10 mouse cellular contexts compared by ENCODE assay signal in genomic region chr12:85417845-85418244, GRCm38 (mm10). TPM values are rescaled to one million over a fixed set of nuclear protein-coding genes. Genes with fewer than 3 reads are reported as not detected.
DNase-seq lines count a peak whose midpoint lies in the region; ATAC-seq lines count a peak whose summit lies in the region.
"Had no signal": no experiment of that assay in that cellular context is flagged by ENCODE, and none has a peak within 500 bp of the region (broad histone marks: within the 10 kb centered on the region; RNA-seq: fewer than 3 reads in every experiment).

No protein-coding gene starts in this region.

- no peak for ATAC-seq in forebrain, embryonic 16.5 days
- no peak for ATAC-seq in hindbrain, embryonic 11.5 days (ENCODE audit: low FRiP score)

- H3K27ac ChIP-seq in forebrain, embryonic 16.5 days (ENCODE audit: low read length): no peak overlapping the region
- H3K27ac ChIP-seq in hindbrain, embryonic 11.5 days (ENCODE audit: low read depth, low read length): no peak overlapping the region
- H3K27ac ChIP-seq: macrophage had no signal

- WGBS in forebrain, embryonic 16.5 days: 91% methylated on average over 9 of the region's 9 CpGs
- 91% methylated on average over 9 of the region's 9 CpGs for WGBS in hindbrain, embryonic 11.5 days

- no peak overlapping the region for H3K4me3 ChIP-seq in forebrain, embryonic 16.5 days (replicated peaks; ENCODE audit: low read length)
- no peak overlapping the region for H3K4me3 ChIP-seq in hindbrain, embryonic 11.5 days (ENCODE audit: low read depth, low read length)
- H3K4me3 ChIP-seq: erythroblast, embryonic 14.5 days had no signal

- no peaks in the 10 kb centered on the region for H3K36me3 ChIP-seq in forebrain, embryonic 16.5 days (ENCODE audit: control insufficient read depth, insufficient read depth)
- no peaks in the 10 kb centered on the region for H3K36me3 ChIP-seq in hindbrain, embryonic 11.5 days (ENCODE audit: control insufficient read depth, insufficient read depth, low read length)

- no peaks in the 10 kb centered on the region for H3K4me1 ChIP-seq in forebrain, embryonic 16.5 days (replicated peaks; ENCODE audit: control insufficient read depth, insufficient read depth, low read length)
- no peaks in the 10 kb centered on the region for H3K4me1 ChIP-seq in hindbrain, embryonic 11.5 days (replicated peaks; ENCODE audit: control insufficient read depth, insufficient read depth, low read length)

- H3K9ac ChIP-seq in forebrain, embryonic 16.5 days (replicated peaks; ENCODE audit: low read depth, low read length): no peak overlapping the region
- no peak overlapping the region for H3K9ac ChIP-seq in hindbrain, embryonic 11.5 days (ENCODE audit: low read depth, low read length)

- H3K9me3 ChIP-seq in forebrain, embryonic 16.5 days (ENCODE audit: control insufficient read depth, low read length): peaks cover 3% of the 10 kb centered on the region; the same call in 1 of the 2 replicates
- no peaks in the 10 kb centered on the region for H3K9me3 ChIP-seq in hindbrain, embryonic 11.5 days (ENCODE audit: control insufficient read depth, low read length)

- no peak overlapping the region for H3K4me2 ChIP-seq in forebrain, embryonic 16.5 days (ENCODE audit: low read length)
- no peak overlapping the region for H3K4me2 ChIP-seq in hindbrain, embryonic 11.5 days (replicated peaks; ENCODE audit: low read depth, low read length)

- no peaks in the 10 kb centered on the region for H3K27me3 ChIP-seq in forebrain, embryonic 16.5 days (replicated peaks; ENCODE audit: control insufficient read depth, insufficient read depth, low read length)
- H3K27me3 ChIP-seq in hindbrain, embryonic 11.5 days (ENCODE audit: control insufficient read depth, insufficient read depth, low read length): no peaks in the 10 kb centered on the region

- peak; percentile 37 for DNase-seq in adrenal gland, postnatal 10 days
- no peak for DNase-seq in adrenal gland, adult 8-10 months
- DNase-seq in 3T3-L1 (ENCODE audit: low read depth, low spot score): peak; percentile 12
- DNase-seq in heart, postnatal 14 days: peak; percentile 53 to 58
- DNase-seq in lung, postnatal 25 days (ENCODE audit: low spot score): peak; percentile 76
- DNase-seq in hindbrain, embryonic 11.5 days (ENCODE audit: low spot score): no peak
- DNase-seq in urinary bladder, adult 2 months (ENCODE audit: low spot score): no peak

- intact Hi-C loops in heart, postnatal 14 days (cut with DNase I): no loop called here

RNA-seq across cellular contexts. Expression of gene Tmed10, which starts 43.2 kb away (rescaled TPM):
- total RNA-seq in adrenal gland, postnatal 10 days (2021): 100 to 1,000 TPM; 222 to 223 TPM
- 100 to 1,000 TPM; 326 to 334 (median 331) TPM for total RNA-seq in adrenal gland, adult 8-10 months (2022)
- total RNA-seq in heart, postnatal 14 days (2021): 100 to 1,000 TPM; 150 to 157 TPM
- polyA plus RNA-seq in forebrain, embryonic 16.5 days (2015; fragmentation: Nextera tagmentation; extraction: Ambion mirVana): 150 and 175 TPM in 2 replicates
- polyA plus RNA-seq in hindbrain, embryonic 11.5 days (2014; fragmentation: Nextera tagmentation; extraction: Ambion mirVana): 279 TPM in 2 replicates
- 207 and 230 TPM in 2 replicates for polyA plus RNA-seq in urinary bladder, adult 2 months (2012; rRNA removed)

RNA-seq across cellular contexts. Expression of gene Fos, which starts 55.8 kb away (rescaled TPM):
- 10 to 100 TPM in 1 of 2 experiments, 1 to 10 TPM in 1; 5.8 to 25.4 TPM for total RNA-seq in adrenal gland, postnatal 10 days (2021)
- total RNA-seq in adrenal gland, adult 8-10 months (2022): 10 to 100 TPM; 13.3 to 32.9 (median 13.7) TPM
- 1 to 10 TPM; 4.3 to 5.0 TPM for total RNA-seq in heart, postnatal 14 days (2021)
- 1.9 and 2.4 TPM in 2 replicates for polyA plus RNA-seq in forebrain, embryonic 16.5 days (2015; fragmentation: Nextera tagmentation; extraction: Ambion mirVana)
- polyA plus RNA-seq in hindbrain, embryonic 11.5 days (2014; fragmentation: Nextera tagmentation; extraction: Ambion mirVana): 1.4 and 1.6 TPM in 2 replicates
- 28.5 and 37.0 TPM in 2 replicates for polyA plus RNA-seq in urinary bladder, adult 2 months (2012; rRNA removed)

Comparison
In these comparisons a context has a peak if more than half of its experiments do, and no peak if none do; other contexts are left out.
1. DNase-seq: peak in adrenal gland, postnatal 10 days (single experiment), 3T3-L1 (single experiment), heart, postnatal 14 days (2 of 2) and lung, postnatal 25 days (single experiment); none in adrenal gland, adult 8-10 months (single experiment), hindbrain, embryonic 11.5 days (single experiment) and urinary bladder, adult 2 months (single experiment).